ENCODE assay signal across 9 mouse cellular contexts in the genomic region with DNA sequence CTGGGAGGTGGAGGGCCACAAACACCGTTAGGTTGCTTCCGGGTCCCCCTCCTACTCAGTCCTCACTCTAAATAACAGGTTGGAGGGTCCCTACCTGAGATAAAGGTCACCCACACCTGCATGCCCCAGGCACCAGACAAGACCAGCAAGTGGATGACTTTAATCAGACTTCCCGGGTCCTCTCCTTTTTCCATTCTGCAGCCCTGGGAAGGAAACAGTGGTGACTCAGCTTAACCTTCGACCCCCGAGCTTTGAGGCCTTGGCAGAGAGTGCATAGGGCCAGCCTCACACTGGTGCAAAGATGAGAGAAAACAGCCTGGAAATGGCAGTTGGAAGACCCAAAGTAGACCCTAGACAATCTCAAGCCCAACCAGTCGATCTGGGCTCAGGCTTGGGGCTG. TPM values are rescaled to one million over a fixed set of nuclear protein-coding genes. Genes with fewer than 3 reads are reported as not detected.
DNase-seq lines count a peak whose midpoint lies in the region; ATAC-seq lines count a peak whose summit lies in the region.
"Had no signal": no experiment of that assay in that cellular context is flagged by ENCODE, and none has a peak within 500 bp of the region (broad histone marks: within the 10 kb centered on the region; RNA-seq: fewer than 3 reads in every experiment).

No protein-coding gene starts in this region.

- peak overlapping the region; percentile 77; the same call in 1 of the 2 replicates for H3K9ac ChIP-seq in heart, embryonic 11.5 days (ENCODE audit: low read depth, low read length)
- no peak overlapping the region; the same call in 1 of the 2 replicates for H3K9ac ChIP-seq in forebrain, embryonic 14.5 days (ENCODE audit: low read length)
- peak overlapping the region; percentile 70 for H3K9ac ChIP-seq in kidney, embryonic 16.5 days (replicated peaks; ENCODE audit: low read length)

- ATAC-seq in heart, embryonic 11.5 days (replicated peaks; ENCODE audit: insufficient number of reproducible peaks, low FRiP score, low TSS enrichment): no peak
- no peak for ATAC-seq in forebrain, embryonic 14.5 days
- no peak for ATAC-seq in kidney, embryonic 16.5 days (ENCODE audit: low FRiP score, low TSS enrichment)

- H3K9me3 ChIP-seq in heart, embryonic 11.5 days (replicated peaks; ENCODE audit: control insufficient read depth, low read length): no peaks in the 10 kb centered on the region
- H3K9me3 ChIP-seq in forebrain, embryonic 14.5 days (replicated peaks; ENCODE audit: control insufficient read depth, low read length): no peaks in the 10 kb centered on the region
- no peaks in the 10 kb centered on the region for H3K9me3 ChIP-seq in kidney, embryonic 16.5 days (ENCODE audit: low read length)
- H3K9me3 ChIP-seq: G1E had no signal

- peak overlapping the region; percentile 85 for H3K4me2 ChIP-seq in heart, embryonic 11.5 days
- peak overlapping the region; percentile 62 for H3K4me2 ChIP-seq in forebrain, embryonic 14.5 days (ENCODE audit: low read length)
- H3K4me2 ChIP-seq in kidney, embryonic 16.5 days (replicated peaks; ENCODE audit: low read depth, low read length): peak overlapping the region; percentile 64

- no peaks in the 10 kb centered on the region for H3K27me3 ChIP-seq in heart, embryonic 11.5 days (ENCODE audit: control insufficient read depth, insufficient read depth, low read length)
- no peaks in the 10 kb centered on the region for H3K27me3 ChIP-seq in forebrain, embryonic 14.5 days (replicated peaks; ENCODE audit: control insufficient read depth, insufficient read depth, low read length)
- H3K27me3 ChIP-seq in kidney, embryonic 16.5 days (ENCODE audit: insufficient read depth, low read length): no peaks in the 10 kb centered on the region

- H3K4me3 ChIP-seq in heart, embryonic 11.5 days (ENCODE audit: low read depth, low read length): peak overlapping the region; percentile 60; the same call in 1 of the 2 replicates
- no peak overlapping the region for H3K4me3 ChIP-seq in forebrain, embryonic 14.5 days (ENCODE audit: low read depth, low read length)
- H3K4me3 ChIP-seq in kidney, embryonic 16.5 days (ENCODE audit: low read length): peak overlapping the region; percentile 60

- 77% methylated on average over 6 of the region's 6 CpGs for WGBS in heart, embryonic 11.5 days (ENCODE audit: insufficient replicate concordance)
- 88% methylated on average over 6 of the region's 6 CpGs for WGBS in forebrain, embryonic 14.5 days
- 77% methylated on average over 6 of the region's 6 CpGs for WGBS in kidney, embryonic 16.5 days

- H3K36me3 ChIP-seq in heart, embryonic 11.5 days (ENCODE audit: control insufficient read depth, insufficient read depth, low read length): no peaks in the 10 kb centered on the region
- H3K36me3 ChIP-seq in forebrain, embryonic 14.5 days (ENCODE audit: control insufficient read depth, insufficient read depth, low read length): no peaks in the 10 kb centered on the region
- 0 out of 2 replicates have a peak, but pooled peaks cover 9% of the 10 kb centered on the region for H3K36me3 ChIP-seq in kidney, embryonic 16.5 days (ENCODE audit: insufficient read depth, low read length)

- H3K27ac ChIP-seq in heart, embryonic 11.5 days (ENCODE audit: low read depth, low read length): no peak overlapping the region
- no peak overlapping the region for H3K27ac ChIP-seq in forebrain, embryonic 14.5 days (ENCODE audit: low read depth, low read length)
- H3K27ac ChIP-seq in kidney, embryonic 16.5 days (ENCODE audit: low read length): no peak overlapping the region

- DNase-seq in heart, adult 8-10 months (ENCODE audit: low spot score): no peak
- DNase-seq in forebrain, embryonic 14.5 days (ENCODE audit: low spot score): no peak
- peak; percentile 46 for DNase-seq in lung, postnatal 36 days
- no peak for DNase-seq in gastrocnemius, adult 18-20 months (ENCODE audit: low spot score)
- DNase-seq in frontal cortex, adult 2 months (ENCODE audit: extremely low spot score in 1 of 2, low spot score in 1 of 2): no peak
- DNase-seq in right cerebral cortex, postnatal 10 days (ENCODE audit: low spot score in 2 of 2): no peak

- H3K4me1 ChIP-seq in heart, embryonic 11.5 days (ENCODE audit: control insufficient read depth, insufficient read depth, low read length): peaks cover 23% of the 10 kb centered on the region
- H3K4me1 ChIP-seq in forebrain, embryonic 14.5 days (ENCODE audit: control insufficient read depth, insufficient read depth, low read length): peaks cover 7% of the 10 kb centered on the region; the same call in 1 of the 2 replicates
- peaks cover 28% of the 10 kb centered on the region for H3K4me1 ChIP-seq in kidney, embryonic 16.5 days (ENCODE audit: insufficient read depth, low read length)

RNA-seq across cellular contexts. Expression of a gene that starts 1.1 kb away (rescaled TPM):
- polyA plus RNA-seq in heart, embryonic 11.5 days (2014; fragmentation: Nextera tagmentation; extraction: Ambion mirVana): 2.3 and 3.3 TPM in 2 replicates
- total RNA-seq in heart, adult 8-10 months (2022): 1 to 10 TPM; 4.9 to 7.4 (median 5.6) TPM
- 3.5 and 5.3 TPM in 2 replicates for polyA plus RNA-seq in forebrain, embryonic 14.5 days (2014; fragmentation: Nextera tagmentation; extraction: Ambion mirVana)
- 5.4 and 6.0 TPM in 2 replicates for polyA plus RNA-seq in kidney, embryonic 16.5 days (2015; fragmentation: Nextera tagmentation; extraction: Ambion mirVana)
- under 1 TPM; 0.71 to 0.85 TPM for total RNA-seq in gastrocnemius, adult 18-20 months (2021)
- 18.3 and 26.9 TPM in 2 replicates for polyA plus RNA-seq in frontal cortex, adult 2 months (2012; rRNA removed)

RNA-seq across cellular contexts. Expression of a gene that starts 1.2 kb away (rescaled TPM):
- 39.0 and 45.1 TPM in 2 replicates for polyA plus RNA-seq in heart, embryonic 11.5 days (2014; fragmentation: Nextera tagmentation; extraction: Ambion mirVana)
- 10 to 100 TPM; 80.1 to 91.4 (median 86.9) TPM for total RNA-seq in heart, adult 8-10 months (2022)
- 49.3 and 66.0 TPM in 2 replicates for polyA plus RNA-seq in forebrain, embryonic 14.5 days (2014; fragmentation: Nextera tagmentation; extraction: Ambion mirVana)
- polyA plus RNA-seq in kidney, embryonic 16.5 days (2015; fragmentation: Nextera tagmentation; extraction: Ambion mirVana): 70.3 and 75.4 TPM in 2 replicates
- total RNA-seq in gastrocnemius, adult 18-20 months (2021): 10 to 100 TPM; 10.5 to 13.8 TPM
- 53.8 and 53.9 TPM in 2 replicates for polyA plus RNA-seq in frontal cortex, adult 2 months (2012; rRNA removed)

RNA-seq across cellular contexts. Expression of a gene that starts 8.2 kb away (rescaled TPM):
- polyA plus RNA-seq in heart, embryonic 11.5 days (2014; fragmentation: Nextera tagmentation; extraction: Ambion mirVana): 5.6 and 6.4 TPM in 2 replicates
- 10 to 100 TPM; 13.2 to 16.4 (median 15.4) TPM for total RNA-seq in heart, adult 8-10 months (2022)
- 23.0 and 24.6 TPM in 2 replicates for polyA plus RNA-seq in forebrain, embryonic 14.5 days (2014; fragmentation: Nextera tagmentation; extraction: Ambion mirVana)
- polyA plus RNA-seq in kidney, embryonic 16.5 days (2015; fragmentation: Nextera tagmentation; extraction: Ambion mirVana): 14.2 and 14.4 TPM in 2 replicates
- 1 to 10 TPM; 1.9 to 4.3 TPM for total RNA-seq in gastrocnemius, adult 18-20 months (2021)
- 10.9 and 13.6 TPM in 2 replicates for polyA plus RNA-seq in frontal cortex, adult 2 months (2012; rRNA removed)

RNA-seq across cellular contexts. Expression of a gene that starts 10.7 kb away (rescaled TPM):
- 5.3 and 5.5 TPM in 2 replicates for polyA plus RNA-seq in heart, embryonic 11.5 days (2014; fragmentation: Nextera tagmentation; extraction: Ambion mirVana)
- total RNA-seq in heart, adult 8-10 months (2022): 1 to 10 TPM; 2.1 to 3.8 (median 3.2) TPM
- 47.3 and 66.7 TPM in 2 replicates for polyA plus RNA-seq in forebrain, embryonic 14.5 days (2014; fragmentation: Nextera tagmentation; extraction: Ambion mirVana)
- 10.4 and 10.7 TPM in 2 replicates for polyA plus RNA-seq in kidney, embryonic 16.5 days (2015; fragmentation: Nextera tagmentation; extraction: Ambion mirVana)
- total RNA-seq in gastrocnemius, adult 18-20 months (2021): under 1 TPM; 0.50 to 0.81 TPM
- 182 and 192 TPM in 2 replicates for polyA plus RNA-seq in frontal cortex, adult 2 months (2012; rRNA removed)

RNA-seq across cellular contexts. Expression of a gene that starts 29.4 kb away (rescaled TPM):
- 9.0 and 13.1 TPM in 2 replicates for polyA plus RNA-seq in heart, embryonic 11.5 days (2014; fragmentation: Nextera tagmentation; extraction: Ambion mirVana)
- total RNA-seq in heart, adult 8-10 months (2022): 1 to 10 TPM; 8.5 to 8.9 (median 8.7) TPM
- 19.8 and 23.6 TPM in 2 replicates for polyA plus RNA-seq in forebrain, embryonic 14.5 days (2014; fragmentation: Nextera tagmentation; extraction: Ambion mirVana)
- polyA plus RNA-seq in kidney, embryonic 16.5 days (2015; fragmentation: Nextera tagmentation; extraction: Ambion mirVana): 9.0 TPM in 2 replicates
- total RNA-seq in gastrocnemius, adult 18-20 months (2021): 1 to 10 TPM; 2.1 to 2.3 TPM
- 9.0 and 10.1 TPM in 2 replicates for polyA plus RNA-seq in frontal cortex, adult 2 months (2012; rRNA removed)
